Mouse (Mus musculus): ENCODE measurements around the gene Bcl11b.

GRCm38 (mm10) chr12:108003483-108003882 is at the start of gene Bcl11b:
- TF ChIP-seq TAL1 (IDR thresholded peaks at IDR 0.05; ENCODE audit: low read length): no peak
- TF ChIP-seq GATA1 (IDR thresholded peaks at IDR 0.05; ENCODE audit: low read length): no peak
